Mouse (Mus musculus) lung, postnatal 4 days (tissue): ENCODE measurements around the gene Ceacam2.
A peak's percentile ranks its signal among the peaks of the same experiment; 100 is the strongest.
"Not testable (repeated sequence)": the region's sequence is repeated elsewhere in the genome, so short reads cannot be mapped to it uniquely, and the experiment has no call there.

ENCODE experiments used
- DNase-seq, 2 experiments: peaks; one replicate each; pipeline ENCODE4 v3.0.0; 2021

Ceacam2 gene

GRCm38 (mm10) chr7:25539376-25539907 lies at the start of gene Ceacam2:
TSS of gene Ceacam2 (minus strand) at chr7:25539857.
- not testable (repeated sequence) for DNase-seq

GRCm38 (mm10) chr7:25585351-25586204 lies 45.9 kb upstream of the Ceacam2 start:
- no peak for DNase-seq

- DNase-seq = no peak
Observed at GRCm38 (mm10) chr7:25584651-25585050, 45.0 kb upstream of the Ceacam2 start.

- DNase-seq = no peak
Observed at GRCm38 (mm10) chr7:25582301-25582810, 42.7 kb upstream of the Ceacam2 start.

GRCm38 (mm10) chr7:25579441-25579840 lies 39.8 kb upstream of the Ceacam2 start:
- no peak for DNase-seq

GRCm38 (mm10) chr7:25576793-25577437 lies 37.3 kb upstream of the Ceacam2 start:
- DNase-seq = peak; percentile 40 to 55

- not testable (repeated sequence) for DNase-seq
Observed at GRCm38 (mm10) chr7:25576308-25576707, 36.7 kb upstream of the Ceacam2 start.

- no peak for DNase-seq
Observed at GRCm38 (mm10) chr7:25575870-25576269, 36.2 kb upstream of the Ceacam2 start.

GRCm38 (mm10) chr7:25575105-25575504 lies 35.4 kb upstream of the Ceacam2 start:
- DNase-seq = no peak

GRCm38 (mm10) chr7:25573806-25574205 lies 34.1 kb upstream of the Ceacam2 start:
- DNase-seq = not testable (repeated sequence)

GRCm38 (mm10) chr7:25568721-25569120 lies 29.1 kb upstream of the Ceacam2 start:
- DNase-seq = no peak

GRCm38 (mm10) chr7:25541464-25541863 lies 1.8 kb upstream of the Ceacam2 start:
- DNase-seq = peak in 1 of 2 experiments; percentile 35

- not testable (repeated sequence) for DNase-seq
Observed at GRCm38 (mm10) chr7:25539954-25540353, 297 bp upstream of the Ceacam2 start.

GRCm38 (mm10) chr7:25530837-25531236 lies 8.8 kb downstream of the Ceacam2 start:
- DNase-seq = no peak

GRCm38 (mm10) chr7:25516070-25516777 lies 23.4 kb downstream of the Ceacam2 start:
- not testable (repeated sequence) for DNase-seq

GRCm38 (mm10) chr7:25515667-25516066 lies 24.0 kb downstream of the Ceacam2 start:
- not testable (repeated sequence) for DNase-seq

GRCm38 (mm10) chr7:25509925-25510324 lies 29.7 kb downstream of the Ceacam2 start:
- no peak for DNase-seq

- DNase-seq = no peak
Observed at GRCm38 (mm10) chr7:25494649-25495048, 45.0 kb downstream of the Ceacam2 start.

GRCm38 (mm10) chr7:25490698-25491097 lies 49.0 kb downstream of the Ceacam2 start:
- not testable (repeated sequence) for DNase-seq

- DNase-seq = not testable (repeated sequence)
Observed at GRCm38 (mm10) chr7:25489382-25489781, 50.3 kb downstream of the Ceacam2 start.

GRCm38 (mm10) chr7:25486186-25486585 lies 53.5 kb downstream of the Ceacam2 start:
- DNase-seq = peak in 1 of 2 experiments; percentile 58

- DNase-seq = no peak
Observed at GRCm38 (mm10) chr7:25485061-25485460, 54.6 kb downstream of the Ceacam2 start.
